Mouse (Mus musculus) liver, postnatal 0 days (tissue): Measurements from ENCODE around the gene Tmem63a. TPM values are rescaled to one million over a fixed set of nuclear protein-coding genes. Genes with fewer than 3 reads are reported as not detected.

Experiments used
- ATAC-seq: fragments of 200-750 bp; cut with Nextera tagmentation; 2 replicates; pipeline ENCODE4 v1.8.0; 2017; ENCODE audit warnings: mild to moderate bottlenecking, moderate library complexity
- DNase-seq: peaks from one replicate; pipeline ENCODE4 v3.0.0-alpha.2; 2016
- H3K27ac ChIP-seq: fragments of 300-500 bp; sonication (generic); 2 replicates; pipeline ENCODE4 v1.5.1; 2014; ENCODE audit warnings: antibody characterized with exemption, moderate library complexity, mild to moderate bottlenecking, low read depth
- H3K27me3 ChIP-seq: fragments of 300-500 bp; sonication (generic); 2 replicates; pipeline ENCODE4 v1.6.1; 2014; ENCODE audit warnings: low read length, control low read depth, mixed read lengths; ENCODE audit not compliant: insufficient read depth
- H3K36me3 ChIP-seq: fragments of 300-500 bp; sonication (generic); replicated peaks from 2 replicates; pipeline ENCODE4 v1.6.1; 2014; ENCODE audit warnings: mild to moderate bottlenecking, control low read depth, low read length, moderate library complexity, mixed read lengths; ENCODE audit not compliant: insufficient read depth
- H3K4me1 ChIP-seq: fragments of 300-500 bp; sonication (generic); 2 replicates; pipeline ENCODE4 v1.6.1; 2014; ENCODE audit warnings: antibody characterized with exemption, mild to moderate bottlenecking, control low read depth; ENCODE audit not compliant: insufficient read depth
- H3K4me2 ChIP-seq: fragments of 300-500 bp; sonication (generic); 2 replicates; pipeline ENCODE4 v1.6.1; 2014; ENCODE audit warnings: low read depth, mild to moderate bottlenecking, low read length, moderate library complexity, mixed read lengths
- H3K4me3 ChIP-seq: fragments of 300-500 bp; sonication (generic); 2 replicates; pipeline ENCODE4 v1.5.1; 2014; ENCODE audit warnings: low read depth, low read length
- H3K9ac ChIP-seq: fragments of 300-500 bp; sonication (generic); replicated peaks from 2 replicates; pipeline ENCODE4 v1.6.1; 2014; ENCODE audit warnings: mild to moderate bottlenecking, moderate library complexity
- H3K9me3 ChIP-seq: fragments of 300-500 bp; sonication (generic); 2 replicates; pipeline ENCODE4 v1.6.1; 2016; ENCODE audit warnings: mild to moderate bottlenecking, control low read depth, low read length, mixed read lengths
- CTCF ChIP-seq: sonication (generic); IDR thresholded peaks from 2 replicates; pipeline ENCODE4 v1.5.1; 2016; ENCODE audit warnings: antibody characterized with exemption, low read depth
- EP300 ChIP-seq: IDR thresholded peaks from 2 replicates; pipeline ENCODE4 v1.6.1; 2016; ENCODE audit warnings: antibody characterized with exemption, low read depth, mild to moderate bottlenecking
- WGBS: fragments of 180-500 bp; shearing (Covaris S2); extraction: QIAGEN DNeasy Blood & Tissue Kit; methylation state at CpG from one replicate; pipeline ENCODE4 v1.1.7; 2014; ENCODE audit not compliant: insufficient replicate concordance; 5-methylcytosine and 5-hydroxymethylcytosine counted together
- polyA plus RNA-seq: library from polyadenylated mRNA; unstranded; fragments of >200 nt; fragmentation: Nextera tagmentation; extraction: Ambion mirVana; gene quantifications from 2 replicates; pipeline ENCODE4 v1.2.1, GENCODE M21; 2015

Gene Tmem63a
- polyA plus RNA-seq, 1 experiment from 2014 or later: 7.4 TPM

DNA sequence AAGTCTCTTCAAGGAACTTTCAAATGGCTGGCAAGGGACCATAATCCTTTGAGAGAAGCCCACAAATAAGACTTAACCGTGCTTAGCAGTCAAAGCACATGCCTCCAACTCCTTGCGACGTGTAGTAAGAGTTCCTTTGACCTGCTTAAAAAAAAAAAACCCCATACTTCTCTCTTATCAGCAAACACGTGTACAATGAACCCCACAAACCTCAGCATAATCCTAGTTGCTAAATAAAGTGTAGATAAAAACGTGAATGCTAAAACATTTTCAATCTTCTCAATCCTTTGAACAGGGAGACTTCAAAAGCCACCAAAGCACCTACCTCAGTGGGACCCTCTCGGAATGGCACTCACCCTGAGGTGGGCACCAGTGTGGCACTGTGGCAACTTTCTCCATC lies 71.3 kb downstream of the Tmem63a start:
- WGBS: 49% methylated on average over 6 of the region's 6 CpGs
- peaks cover 42% of the 10 kb centered on the region for H3K4me1 ChIP-seq
- TF ChIP-seq CTCF (no peak), EP300 (no peak)

GRCm38 (mm10) chr1:181014731-181015500 lies 72.8 kb downstream of the Tmem63a start:
- H3K27ac ChIP-seq: peak overlapping the region; percentile 83
- no peak overlapping the region for H3K9ac ChIP-seq
- no peak for TF ChIP-seq EP300
- no peaks in the 10 kb centered on the region for H3K36me3 ChIP-seq
- H3K9me3 ChIP-seq: no peaks in the 10 kb centered on the region
- WGBS: 62% methylated on average over 6 of the region's 6 CpGs
- DNase-seq: no peak
- H3K4me2 ChIP-seq: peak overlapping the region; percentile 16; the same call in 1 of the 2 replicates
- H3K4me1 ChIP-seq: peaks cover 37% of the 10 kb centered on the region
- ATAC-seq: no peak
- H3K4me3 ChIP-seq: no peak overlapping the region
- no peaks in the 10 kb centered on the region for H3K27me3 ChIP-seq

More for the DNA sequence above, 71.3 kb downstream of the Tmem63a start:
- DNase-seq (no peak), ATAC-seq (no peak)
- Histone ChIP-seq H3K9ac (no peak overlapping the region), H3K27ac (no peak overlapping the region), H3K4me3 (no peak overlapping the region), H3K4me2 (no peak overlapping the region), H3K36me3 (no peaks in the 10 kb centered on the region), H3K9me3 (no peaks in the 10 kb centered on the region), H3K27me3 (no peaks in the 10 kb centered on the region)

GRCm38 (mm10) chr1:181015558-181015957 lies 73.4 kb downstream of the Tmem63a start:
- no peaks in the 10 kb centered on the region for H3K9me3 ChIP-seq
- H3K36me3 ChIP-seq: no peaks in the 10 kb centered on the region
- TF ChIP-seq CTCF (no peak), EP300 (no peak)
- H3K4me3 ChIP-seq: no peak overlapping the region
- peak overlapping the region; percentile 83 for H3K27ac ChIP-seq
- no peaks in the 10 kb centered on the region for H3K27me3 ChIP-seq
- ATAC-seq (no peak), DNase-seq (peak; percentile 30)
- peaks cover 32% of the 10 kb centered on the region for H3K4me1 ChIP-seq
- H3K4me2 ChIP-seq: peak overlapping the region; percentile 16; the same call in 1 of the 2 replicates
- no peak overlapping the region for H3K9ac ChIP-seq

GRCm38 (mm10) chr1:181016045-181016444 lies 73.9 kb downstream of the Tmem63a start:
- no peak for TF ChIP-seq CTCF
- no peak for TF ChIP-seq EP300
- no peak for DNase-seq
- peak overlapping the region; percentile 86 for H3K4me2 ChIP-seq
- H3K27me3 ChIP-seq: no peaks in the 10 kb centered on the region
- H3K36me3 ChIP-seq: no peaks in the 10 kb centered on the region
- ATAC-seq: no peak
- H3K9me3 ChIP-seq: no peaks in the 10 kb centered on the region
- H3K27ac ChIP-seq: peak overlapping the region; percentile 83
- H3K4me1 ChIP-seq: peaks cover 35% of the 10 kb centered on the region
- H3K9ac ChIP-seq: no peak overlapping the region
- no peak overlapping the region for H3K4me3 ChIP-seq
- 72% methylated on average over 4 of the region's 4 CpGs for WGBS

GRCm38 (mm10) chr1:181016532-181017131 lies 74.5 kb downstream of the Tmem63a start:
- Histone ChIP-seq H3K36me3 (no peaks in the 10 kb centered on the region), H3K9ac (peak overlapping the region; percentile 61), H3K27ac (peak overlapping the region; percentile 83), H3K9me3 (no peaks in the 10 kb centered on the region), H3K4me1 (peaks cover 35% of the 10 kb centered on the region), H3K4me3 (peak overlapping the region; percentile 54), H3K27me3 (no peaks in the 10 kb centered on the region), H3K4me2 (peak overlapping the region; percentile 86)
- TF ChIP-seq EP300 (no peak), CTCF (no peak)
- WGBS: 4% methylated on average over 21 of the region's 21 CpGs
- peak; percentile 57 for ATAC-seq
- DNase-seq: peak; percentile 70

DNA sequence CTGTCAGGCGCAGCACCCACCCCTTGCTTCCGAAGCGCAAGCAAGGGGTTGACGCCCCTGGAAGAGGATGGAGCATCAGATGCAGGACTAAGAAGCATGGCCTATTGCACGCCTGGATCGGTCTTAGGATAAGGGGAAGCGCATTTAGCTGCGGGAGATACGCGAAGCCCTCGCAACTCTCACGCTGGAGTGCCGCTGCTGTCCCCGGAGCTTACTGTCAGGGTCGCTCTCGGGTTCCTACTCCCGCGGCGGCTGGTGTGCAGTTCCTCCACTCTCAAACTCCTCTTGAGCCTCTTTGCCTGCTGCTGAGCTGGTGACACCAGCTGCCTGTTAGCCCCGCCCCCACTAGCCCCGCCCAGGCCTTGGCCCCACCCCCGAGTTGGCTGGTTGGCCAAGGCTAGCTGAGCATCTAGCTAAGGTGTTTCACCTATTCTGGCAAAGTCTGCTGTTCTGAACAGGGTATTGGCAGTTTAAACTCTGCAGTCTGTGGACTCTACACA lies 75.1 kb downstream of the Tmem63a start:
- peaks cover 35% of the 10 kb centered on the region for H3K4me1 ChIP-seq

More for the DNA sequence above, 75.1 kb downstream of the Tmem63a start:
- Histone ChIP-seq H3K9me3 (no peaks in the 10 kb centered on the region), H3K4me3 (peak overlapping the region; percentile 54), H3K4me2 (peak overlapping the region; percentile 86), H3K27me3 (no peaks in the 10 kb centered on the region), H3K9ac (peak overlapping the region; percentile 61), H3K36me3 (no peaks in the 10 kb centered on the region), H3K27ac (peak overlapping the region; percentile 83)
- peak; percentile 73 for ATAC-seq
- DNase-seq: peak; percentile 91
- WGBS: under 1% methylated on average over 22 of the region's 22 CpGs
- TF ChIP-seq CTCF (no peak), EP300 (no peak)
